Mouse (Mus musculus) testis, adult 2 months (tissue): Measurements from ENCODE around the gene Mcrip1.

Source experiments
- CTCF ChIP-seq: fragments of 200-500 bp; IDR thresholded peaks from 2 replicates; pipeline ENCODE4 v1.5.1; 2012; ENCODE audit warnings: low read depth, mild to moderate bottlenecking, inconsistent platforms, low read length, moderate library complexity; ENCODE audit not compliant: control insufficient read depth, insufficient read depth, insufficient replicate concordance
- POLR2A ChIP-seq: fragments of 200-500 bp; IDR thresholded peaks from 2 replicates; pipeline ENCODE4 v1.6.1; 2012; ENCODE audit warnings: low read depth, mild to moderate bottlenecking, inconsistent platforms, low read length, moderate library complexity; ENCODE audit not compliant: control insufficient read depth

DNA sequence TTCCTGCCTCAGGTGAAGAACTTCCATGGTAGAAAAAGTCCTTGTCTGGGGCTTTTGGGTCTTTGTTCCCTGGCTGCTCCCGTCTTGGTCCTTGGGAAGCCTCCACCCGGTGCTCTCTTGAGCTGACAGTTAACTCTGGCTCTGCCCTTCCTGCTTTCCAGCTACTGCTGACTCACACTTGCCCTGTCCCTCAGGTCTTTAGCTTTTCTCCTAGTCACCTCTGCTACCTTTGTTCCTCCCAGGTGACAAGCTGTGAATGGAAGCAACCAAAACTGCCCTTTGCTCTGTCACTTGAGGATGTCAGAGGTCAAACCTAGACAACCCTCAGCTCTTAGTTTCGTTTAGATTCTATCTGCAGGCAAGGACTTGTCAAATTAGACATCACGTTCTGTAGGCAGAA is 39.6 kb downstream of the Mcrip1 start:
- no peak for TF ChIP-seq CTCF
- no peak for TF ChIP-seq POLR2A
